Mouse (Mus musculus): Measurements from ENCODE around the gene Gm10272.

DNA sequence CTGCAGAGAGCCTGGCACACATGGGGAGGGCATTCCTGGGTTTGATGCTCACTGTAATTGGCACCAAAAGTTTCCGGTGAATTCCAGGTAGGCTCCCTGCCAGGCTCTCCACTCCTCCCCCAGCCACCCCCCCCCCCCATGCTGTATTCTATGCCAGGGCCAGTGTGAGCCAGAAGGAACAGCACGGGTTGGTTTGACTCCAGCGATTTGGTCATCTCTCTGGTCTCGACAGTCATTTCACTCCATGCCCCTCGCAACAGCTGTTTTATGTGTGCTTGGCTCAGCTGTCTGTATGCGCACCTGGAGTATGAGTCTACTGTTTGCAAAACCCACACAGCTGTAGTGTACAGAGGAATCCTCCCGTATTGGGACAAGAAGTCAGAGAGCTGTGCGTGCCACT, 40.1 kb upstream of the Gm10272 start:
- TF ChIP-seq CTCF (IDR thresholded peaks at IDR 0.05) (no peak), POLR2A (IDR thresholded peaks at IDR 0.05; ENCODE audit: insufficient read depth, low read depth, low read length) (no peak), EP300 (IDR thresholded peaks at IDR 0.05; ENCODE audit: insufficient read depth, low read depth, low read length) (no peak)
